In the genomic region with DNA sequence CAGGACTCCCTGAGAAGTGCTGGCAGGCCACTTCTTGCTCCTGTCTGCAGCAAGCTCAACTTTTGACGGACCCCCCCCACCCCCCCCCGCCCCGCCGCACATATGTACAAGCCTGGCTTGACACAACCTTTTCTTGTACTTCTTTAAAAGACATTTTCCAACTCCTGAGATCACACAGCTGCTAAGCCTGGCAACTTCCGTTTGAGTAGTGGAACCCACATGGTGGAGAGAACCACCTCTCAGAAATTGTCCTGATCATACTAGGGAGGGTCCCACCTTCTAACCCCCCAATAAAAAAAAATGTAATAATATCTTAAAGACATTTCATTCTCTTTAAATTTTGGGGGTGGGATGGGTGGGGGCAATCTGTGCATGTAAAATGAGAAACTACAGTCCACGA, we compare ENCODE assay signal across 9 mouse cellular contexts. TPM values are rescaled to one million over a fixed set of nuclear protein-coding genes. Genes with fewer than 3 reads are reported as not detected.
A peak's percentile ranks its signal among the peaks of the same experiment; 100 is the strongest.
DNase-seq lines count a peak whose midpoint lies in the region; ATAC-seq lines count a peak whose summit lies in the region.
"Had no signal": no experiment of that assay in that cellular context is flagged by ENCODE, and none has a peak within 500 bp of the region (broad histone marks: within the 10 kb centered on the region; RNA-seq: fewer than 3 reads in every experiment).

No protein-coding gene starts in this region.

- H3K9ac ChIP-seq in heart, embryonic 13.5 days: peak overlapping the region; percentile 88
- no peak overlapping the region for H3K9ac ChIP-seq in intestine, embryonic 15.5 days

- H3K36me3 ChIP-seq in heart, embryonic 13.5 days: peaks cover 46% of the 10 kb centered on the region
- peaks cover 38% of the 10 kb centered on the region for H3K36me3 ChIP-seq in embryonic facial prominence, embryonic 10.5 days (replicated peaks)
- H3K36me3 ChIP-seq in intestine, embryonic 15.5 days: peaks cover 15% of the 10 kb centered on the region

- peaks cover 17% of the 10 kb centered on the region for H3K4me1 ChIP-seq in heart, embryonic 13.5 days
- H3K4me1 ChIP-seq in embryonic facial prominence, embryonic 10.5 days: peaks cover 21% of the 10 kb centered on the region
- peaks cover 4% of the 10 kb centered on the region for H3K4me1 ChIP-seq in intestine, embryonic 15.5 days (replicated peaks)

- no peaks in the 10 kb centered on the region for H3K27me3 ChIP-seq in heart, embryonic 13.5 days (replicated peaks)
- no peaks in the 10 kb centered on the region for H3K27me3 ChIP-seq in embryonic facial prominence, embryonic 10.5 days (replicated peaks; ENCODE audit: low read depth, poor library complexity, severe bottlenecking)
- no peaks in the 10 kb centered on the region for H3K27me3 ChIP-seq in intestine, embryonic 15.5 days (replicated peaks)

- DNase-seq in heart, adult 11 months: no peak
- DNase-seq in embryonic facial prominence, embryonic 10.5 days (ENCODE audit: low spot score): no peak
- DNase-seq in naive thymus-derived CD4-positive, alpha-beta T cell, adult 2 months (ENCODE audit: low read depth): peak; percentile 51
- DNase-seq in yolk sac, embryonic 10.5 days (ENCODE audit: low spot score): no peak
- no peak for DNase-seq in frontal cortex, adult 2 months (ENCODE audit: extremely low spot score in 1 of 2, low spot score in 1 of 2)
- DNase-seq in adipocyte (ENCODE audit: low spot score): no peak

- H3K4me2 ChIP-seq in heart, embryonic 13.5 days: peak overlapping the region; percentile 96
- H3K4me2 ChIP-seq in intestine, embryonic 15.5 days (replicated peaks): peak overlapping the region; percentile 85

- peak overlapping the region; percentile 69 for H3K4me3 ChIP-seq in heart, embryonic 13.5 days
- H3K4me3 ChIP-seq in embryonic facial prominence, embryonic 10.5 days: peak overlapping the region; percentile 80
- H3K4me3 ChIP-seq in intestine, embryonic 15.5 days (replicated peaks): no peak overlapping the region

- ATAC-seq in heart, embryonic 13.5 days (ENCODE audit: extremely low read depth, insufficient number of reproducible peaks, low FRiP score, low TSS enrichment): no peak
- no peak for ATAC-seq in intestine, embryonic 15.5 days

- 45% methylated on average over 6 of the region's 6 CpGs for WGBS in heart, embryonic 13.5 days
- 68% methylated on average over 6 of the region's 6 CpGs for WGBS in embryonic facial prominence, embryonic 10.5 days
- 33% methylated on average over 6 of the region's 6 CpGs for WGBS in intestine, embryonic 15.5 days

- H3K27ac ChIP-seq in heart, embryonic 13.5 days (replicated peaks): peak overlapping the region; percentile 97
- H3K27ac ChIP-seq in embryonic facial prominence, embryonic 10.5 days (replicated peaks): peak overlapping the region; percentile 91
- H3K27ac ChIP-seq in intestine, embryonic 15.5 days: no peak overlapping the region

- no peaks in the 10 kb centered on the region for H3K9me3 ChIP-seq in heart, embryonic 13.5 days
- no peaks in the 10 kb centered on the region for H3K9me3 ChIP-seq in embryonic facial prominence, embryonic 10.5 days
- no peaks in the 10 kb centered on the region for H3K9me3 ChIP-seq in intestine, embryonic 15.5 days
- H3K9me3 ChIP-seq: G1E had no signal

RNA-seq across cellular contexts. Expression of gene Uvssa, which starts 1.2 kb away (rescaled TPM):
- polyA plus RNA-seq in heart, embryonic 13.5 days (2015; fragmentation: Nextera tagmentation; extraction: Ambion mirVana): 3.9 and 4.0 TPM in 2 replicates
- polyA plus RNA-seq in embryonic facial prominence, embryonic 10.5 days (2016; fragmentation: Nextera tagmentation; extraction: Ambion mirVana): 7.7 and 8.8 TPM in 2 replicates
- polyA plus RNA-seq in intestine, embryonic 15.5 days (2015; fragmentation: Nextera tagmentation; extraction: Ambion mirVana): 6.7 and 6.8 TPM in 2 replicates
- polyA plus RNA-seq in frontal cortex, adult 2 months (2012; rRNA removed): 5.7 and 7.6 TPM in 2 replicates

RNA-seq across cellular contexts. Expression of gene Maea, which starts 41.9 kb away (rescaled TPM):
- polyA plus RNA-seq in heart, embryonic 13.5 days (2015; fragmentation: Nextera tagmentation; extraction: Ambion mirVana): 121 and 135 TPM in 2 replicates
- polyA plus RNA-seq in embryonic facial prominence, embryonic 10.5 days (2016; fragmentation: Nextera tagmentation; extraction: Ambion mirVana): 154 and 163 TPM in 2 replicates
- 126 and 128 TPM in 2 replicates for polyA plus RNA-seq in intestine, embryonic 15.5 days (2015; fragmentation: Nextera tagmentation; extraction: Ambion mirVana)
- polyA plus RNA-seq in frontal cortex, adult 2 months (2012; rRNA removed): 102 and 113 TPM in 2 replicates

RNA-seq across cellular contexts. Expression of gene Nkx1-1, which starts 56.6 kb away (rescaled TPM):
- polyA plus RNA-seq in heart, embryonic 13.5 days (2015; fragmentation: Nextera tagmentation; extraction: Ambion mirVana): not detected in 2 replicates
- polyA plus RNA-seq in embryonic facial prominence, embryonic 10.5 days (2016; fragmentation: Nextera tagmentation; extraction: Ambion mirVana): not detected in 2 replicates
- not detected in 2 replicates for polyA plus RNA-seq in intestine, embryonic 15.5 days (2015; fragmentation: Nextera tagmentation; extraction: Ambion mirVana)
- polyA plus RNA-seq in frontal cortex, adult 2 months (2012; rRNA removed): not detected in 2 replicates
- polyA plus RNA-seq: G1E had no signal
